Mouse (Mus musculus): ENCODE results near the gene Gm28305.

Gene Gm28305

DNA sequence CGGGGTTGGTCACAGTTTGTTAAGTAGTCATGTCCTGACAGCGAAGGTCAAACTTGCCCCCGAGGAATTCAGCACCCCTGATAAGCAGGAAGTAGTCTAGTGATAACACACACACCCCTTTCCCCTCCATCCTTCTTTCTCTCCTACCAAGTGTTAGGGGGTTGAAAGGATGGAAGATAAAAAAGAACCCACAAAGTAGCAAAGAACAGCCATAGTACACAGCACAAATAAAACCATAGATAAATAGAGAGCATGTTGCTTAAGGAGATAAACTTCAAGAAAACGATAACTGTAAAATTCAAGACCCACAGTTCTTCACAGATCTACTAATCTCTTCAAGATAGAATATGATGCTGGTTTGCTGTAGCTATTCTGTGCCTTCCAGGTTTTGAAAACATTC lies 29.8 kb downstream of the Gm28305 start:
- no peak for DNase-seq (ENCODE audit: low spot score in 2 of 2)

DNA sequence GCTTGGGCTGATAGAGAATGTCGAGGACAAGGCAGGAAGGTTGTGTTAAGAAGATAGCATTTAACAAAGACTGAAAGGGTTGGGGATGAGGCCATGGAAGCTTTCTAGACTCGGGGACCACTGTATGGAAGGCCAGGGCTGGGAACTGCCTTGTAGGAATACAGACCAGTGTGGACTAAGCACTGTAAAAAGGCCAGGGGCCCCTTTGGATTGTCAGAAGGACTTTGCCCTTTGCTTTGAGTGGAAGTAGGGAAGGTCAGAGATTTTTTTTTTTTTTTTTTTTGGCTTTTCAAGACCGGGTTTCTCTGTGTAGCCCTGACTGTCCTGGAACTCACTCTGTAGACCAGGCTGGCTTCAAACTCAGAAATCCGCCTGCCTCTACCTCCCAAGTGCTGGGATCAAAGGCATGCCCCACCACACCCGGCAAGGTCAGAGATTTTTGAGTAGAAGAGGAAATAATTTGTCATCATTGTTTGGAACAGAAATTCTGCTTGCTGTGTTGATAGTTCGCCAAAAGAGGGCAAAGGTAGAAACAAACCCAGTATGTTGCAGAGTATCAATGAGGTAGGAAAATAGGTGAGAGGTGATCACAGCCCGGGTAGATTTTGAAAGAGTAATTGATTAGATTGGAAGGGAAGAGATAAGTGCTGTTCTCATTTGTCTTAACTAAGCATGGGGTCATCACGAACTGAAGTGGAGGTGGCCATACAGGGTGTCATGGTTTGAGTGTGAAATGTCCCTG lies 30.6 kb downstream of the Gm28305 start:
- no peak for DNase-seq (ENCODE audit: low spot score in 2 of 2)

DNA sequence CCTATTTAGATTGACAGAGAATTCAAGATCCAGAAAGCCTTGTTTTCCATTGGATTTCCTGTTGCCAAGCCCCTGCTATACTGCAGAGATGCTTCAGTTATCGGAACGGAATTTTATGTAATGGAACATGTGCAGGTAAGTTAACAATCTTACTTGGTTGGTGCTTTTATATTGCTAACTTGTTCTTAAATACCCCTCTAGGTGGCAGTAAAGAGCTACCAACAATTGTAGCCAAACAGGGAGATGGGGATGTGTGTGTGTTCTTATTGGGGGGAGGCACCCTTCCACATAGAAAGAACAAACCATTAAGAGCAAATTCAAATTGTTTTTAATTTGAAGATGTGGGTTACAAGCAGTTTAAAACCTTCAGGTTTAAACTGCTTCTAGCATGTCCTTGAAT lies 35.3 kb downstream of the Gm28305 start:
- no peak for DNase-seq (ENCODE audit: low spot score in 2 of 2)

DNA sequence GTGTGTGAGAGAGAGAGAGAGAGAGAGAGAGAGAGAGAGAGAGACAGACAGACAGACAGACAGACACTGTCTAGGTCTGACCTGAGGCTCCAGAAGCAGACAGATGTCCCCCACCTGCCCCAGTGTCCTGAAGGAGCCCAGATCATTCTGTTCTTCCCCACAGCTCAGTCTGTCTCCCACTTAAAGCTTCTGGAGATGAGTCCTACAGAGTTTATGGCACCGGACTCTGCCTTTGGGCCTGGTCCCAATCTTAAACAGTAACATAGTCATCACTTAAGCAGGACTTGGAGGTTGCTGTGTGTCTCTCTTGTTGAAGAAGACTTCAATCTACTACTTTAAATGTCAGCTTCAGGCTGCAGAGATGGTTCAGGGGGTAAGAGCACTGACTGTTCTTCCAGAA lies 38.3 kb downstream of the Gm28305 start:
- no peak for DNase-seq (ENCODE audit: low spot score in 2 of 2)

DNA sequence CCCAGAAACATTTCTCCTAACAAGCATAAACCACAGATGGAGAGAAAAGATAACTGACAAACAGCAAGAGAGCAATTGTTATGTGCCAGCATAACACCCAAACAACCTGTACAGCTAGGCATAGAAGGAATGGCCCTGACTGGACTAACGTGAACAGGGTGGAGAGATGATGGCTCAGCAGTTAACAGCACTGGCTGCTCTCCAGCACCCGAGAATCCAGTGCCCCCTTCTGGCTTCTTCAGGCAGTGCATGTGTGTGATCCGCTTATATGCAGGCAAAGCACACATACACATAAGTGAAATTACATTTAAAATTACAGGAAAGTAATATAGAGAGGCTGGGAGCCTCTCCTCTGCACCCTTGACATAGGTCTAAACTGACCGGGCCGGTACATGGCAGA lies 38.9 kb downstream of the Gm28305 start:
- no peak for DNase-seq (ENCODE audit: low spot score in 2 of 2)

DNA sequence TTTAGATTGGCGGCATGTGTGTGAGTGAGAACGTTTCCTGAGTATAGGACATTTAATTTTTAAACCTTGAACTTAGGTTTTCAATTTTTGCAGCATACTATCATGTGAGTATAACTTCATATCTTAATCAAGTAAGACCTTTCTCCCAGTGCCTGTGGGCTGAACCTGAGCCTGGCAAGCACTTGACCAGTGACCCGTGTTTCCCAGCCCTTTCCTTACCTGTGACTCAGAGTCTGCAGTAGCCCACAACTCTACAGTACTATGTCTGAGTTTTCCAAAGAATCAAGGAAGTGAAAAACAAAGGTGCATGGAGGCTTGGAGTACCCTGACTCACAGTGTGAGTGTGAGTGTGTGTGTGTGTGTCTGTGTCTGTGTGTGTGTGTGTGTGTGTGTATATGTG lies 39.6 kb downstream of the Gm28305 start:
- DNase-seq (ENCODE audit: low spot score in 2 of 2): no peak

DNA sequence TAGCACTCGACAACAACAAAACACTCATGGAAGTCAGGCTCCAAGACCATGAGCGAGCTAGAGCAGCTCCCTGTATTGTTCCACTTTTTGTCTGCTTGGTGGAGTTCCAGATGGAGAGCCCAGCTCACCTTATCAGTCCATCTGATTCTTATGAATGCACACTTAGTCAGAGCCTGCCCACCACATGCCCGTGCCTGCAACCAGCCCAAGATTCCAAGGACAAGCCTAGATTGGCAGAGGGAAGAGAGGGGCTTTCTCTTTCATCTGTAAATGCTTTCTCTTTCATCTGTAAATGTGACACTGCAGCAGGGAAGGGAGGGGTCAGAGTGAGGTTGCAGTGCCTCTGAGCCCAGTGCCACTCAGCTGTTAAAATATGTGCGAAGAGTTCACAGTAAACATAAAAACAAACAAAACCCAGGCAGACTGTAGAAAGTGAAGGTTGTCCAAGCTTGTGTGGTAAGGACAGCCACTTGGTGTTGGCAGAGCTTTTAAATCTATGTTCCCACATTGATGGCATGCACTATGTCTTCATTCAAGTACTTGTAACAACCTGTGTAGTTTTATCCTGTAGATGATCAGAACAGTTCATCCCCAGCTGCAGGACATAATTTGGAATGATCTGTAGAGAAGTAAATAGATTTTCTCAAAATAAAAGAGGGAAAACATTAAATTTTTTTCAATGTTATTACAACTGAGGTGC lies 45.4 kb downstream of the Gm28305 start:
- no peak for DNase-seq (ENCODE audit: low spot score in 2 of 2)

DNA sequence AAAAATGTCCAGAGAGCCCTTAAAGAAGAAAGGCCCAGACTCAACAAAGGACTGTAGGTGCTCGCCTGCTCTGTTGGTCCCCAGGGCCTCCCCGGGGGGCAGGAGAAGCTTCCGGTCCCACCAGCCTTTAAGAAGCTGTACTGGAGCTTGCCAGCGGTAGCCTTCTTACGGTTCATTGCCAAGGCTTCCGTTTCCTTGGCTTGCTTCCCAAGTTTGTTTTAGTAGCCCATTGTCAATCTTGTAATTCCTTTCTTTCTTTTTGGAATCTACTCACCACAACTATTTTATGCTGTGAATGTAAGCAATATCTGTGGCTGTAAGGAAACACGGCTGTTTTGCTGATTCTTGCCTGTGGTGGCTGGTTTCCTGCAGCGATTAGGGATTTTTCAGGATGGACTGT lies 48.1 kb downstream of the Gm28305 start:
- DNase-seq (ENCODE audit: low spot score in 2 of 2): peak; percentile 35 to 38

DNA sequence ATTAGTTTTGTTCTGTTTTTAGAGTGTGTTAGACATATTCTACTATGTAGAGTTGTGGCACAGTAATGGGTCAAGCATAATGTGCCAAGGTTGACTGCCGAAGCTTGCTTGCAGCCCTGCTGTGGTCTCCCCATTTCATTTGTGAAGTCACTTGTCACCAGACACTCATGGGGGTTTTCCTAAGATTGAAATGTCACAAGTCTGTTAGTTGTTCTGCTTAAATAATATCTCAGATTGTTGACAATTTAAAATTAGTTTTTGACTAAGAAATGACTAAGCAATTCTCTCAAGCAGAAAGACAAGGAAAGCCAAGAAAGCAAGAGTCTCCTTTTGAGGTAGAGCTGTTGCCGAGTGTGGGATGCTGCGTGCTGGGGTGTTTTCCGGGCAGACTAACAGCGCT lies 52.5 kb downstream of the Gm28305 start:
- no peak for DNase-seq (ENCODE audit: low spot score in 2 of 2)

DNA sequence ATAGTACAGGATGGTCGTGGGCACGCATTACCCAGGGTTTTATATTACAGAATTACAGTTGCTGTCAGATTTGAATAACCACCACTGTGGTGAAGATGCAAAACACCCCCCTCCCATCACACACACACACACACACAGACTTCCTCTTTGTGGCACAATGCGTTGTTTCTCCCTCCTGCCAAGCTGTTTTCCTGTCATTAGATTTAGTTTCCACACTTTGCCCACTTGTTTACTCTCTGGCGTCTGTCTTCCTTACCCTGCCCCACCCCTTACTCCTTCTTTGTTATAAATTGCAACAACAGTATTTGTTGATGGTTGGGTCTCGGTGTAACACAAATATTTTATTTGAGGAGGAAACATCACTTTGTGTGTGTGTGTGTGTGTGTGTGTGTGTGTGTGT lies 57.8 kb downstream of the Gm28305 start:
- no peak for DNase-seq (ENCODE audit: low spot score in 2 of 2)

DNA sequence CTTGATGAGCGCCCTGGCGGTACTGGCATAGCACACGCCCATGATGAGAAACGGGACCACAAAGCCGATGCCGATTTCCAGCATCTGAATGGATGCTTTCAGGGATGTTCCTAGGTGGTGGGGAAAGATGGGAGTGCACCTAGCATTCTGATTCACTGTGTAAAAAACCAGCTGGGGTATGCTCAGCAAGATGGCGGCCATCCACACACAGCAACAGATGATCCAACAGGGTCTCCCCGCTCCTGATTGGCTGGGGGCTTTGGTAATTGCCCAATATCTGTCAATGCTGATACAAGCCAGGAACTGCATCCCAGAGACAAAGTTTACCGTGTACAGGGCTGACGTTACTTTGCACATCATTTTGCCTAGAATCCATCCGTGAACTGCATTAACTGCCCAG lies 58.6 kb downstream of the Gm28305 start:
- DNase-seq (ENCODE audit: low spot score in 2 of 2): no peak

DNA sequence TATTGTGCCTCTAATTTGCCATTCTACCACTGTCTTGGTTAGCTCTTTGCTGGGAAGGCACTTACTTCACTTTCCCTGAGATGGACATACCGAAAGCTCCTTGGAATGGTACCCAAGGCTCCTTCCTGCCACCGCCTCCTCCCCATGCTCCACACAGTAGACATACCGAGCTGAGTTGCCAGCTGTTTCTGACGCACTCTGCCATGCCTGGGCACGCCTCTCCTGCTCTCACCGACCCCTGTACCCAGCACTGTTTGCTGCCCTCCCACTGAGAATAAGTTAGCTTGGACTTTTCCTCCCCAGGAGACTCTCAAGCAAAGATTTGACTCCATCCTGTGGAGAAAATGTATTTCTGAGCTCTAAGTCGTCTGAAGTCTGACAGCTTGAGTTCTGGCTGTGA lies 60.4 kb downstream of the Gm28305 start:
- DNase-seq (ENCODE audit: low spot score in 2 of 2): no peak

DNA sequence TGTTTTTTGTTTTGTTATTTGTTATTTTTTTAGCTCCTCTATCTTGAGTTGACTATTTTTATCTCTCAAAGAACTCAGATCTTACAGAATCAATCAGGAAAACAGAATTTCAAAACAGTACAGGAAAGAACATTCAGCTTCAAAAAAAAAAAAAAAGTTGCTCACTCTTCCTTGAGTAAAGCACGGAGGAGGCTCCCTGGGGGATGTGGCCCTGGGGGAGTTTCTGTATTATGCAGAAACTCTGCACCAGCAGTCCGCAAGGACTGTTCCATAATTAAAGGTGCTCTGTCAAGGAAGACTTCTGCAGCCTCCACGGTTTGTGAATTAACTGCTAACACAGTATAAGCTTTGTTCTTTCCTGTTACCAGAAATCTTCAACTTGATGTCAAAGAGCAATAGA lies 61.0 kb downstream of the Gm28305 start:
- DNase-seq (ENCODE audit: low spot score in 2 of 2): no peak

DNA sequence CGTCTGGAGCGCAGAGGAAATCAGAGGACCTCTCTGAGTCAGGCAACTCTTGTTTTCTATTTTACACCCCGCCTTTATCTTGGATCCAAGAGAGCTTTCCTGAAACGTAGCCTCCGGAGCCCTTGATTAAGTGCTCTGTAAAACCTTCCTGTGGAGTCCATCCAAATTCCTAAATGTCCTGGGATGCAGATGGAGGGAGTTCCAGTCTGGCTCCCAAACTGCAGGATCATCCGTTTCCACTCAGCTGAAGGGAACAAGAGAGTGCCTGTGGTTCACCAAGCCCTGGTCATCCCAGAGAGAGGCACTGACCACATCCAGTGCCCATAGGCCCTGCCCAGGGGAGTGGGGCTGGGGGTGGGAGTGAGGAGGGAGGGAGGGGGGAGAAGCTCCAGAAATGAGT lies 61.8 kb downstream of the Gm28305 start:
- peak; percentile 35 to 60 for DNase-seq (ENCODE audit: low spot score in 2 of 2)

DNA sequence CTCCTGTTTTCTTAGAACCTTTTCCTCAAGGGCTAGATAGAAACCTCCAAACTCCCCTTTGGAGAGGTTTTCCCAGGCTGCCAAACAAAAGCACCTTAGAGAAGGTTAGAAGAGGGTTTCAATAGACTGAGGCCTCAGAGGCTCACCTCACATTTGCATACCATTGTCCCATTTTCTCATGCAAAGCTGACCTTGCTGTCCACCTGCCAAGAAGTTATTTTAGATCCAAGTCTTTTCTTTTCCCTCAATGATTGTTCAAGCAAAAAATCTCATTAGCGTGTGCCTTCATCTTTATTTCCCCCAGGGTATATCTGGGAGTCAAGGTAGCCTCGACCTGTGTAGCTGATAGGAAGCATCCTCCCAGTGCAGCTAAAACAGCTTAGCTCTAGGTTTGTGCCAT lies 62.4 kb downstream of the Gm28305 start:
- DNase-seq (ENCODE audit: low spot score in 2 of 2): no peak

DNA sequence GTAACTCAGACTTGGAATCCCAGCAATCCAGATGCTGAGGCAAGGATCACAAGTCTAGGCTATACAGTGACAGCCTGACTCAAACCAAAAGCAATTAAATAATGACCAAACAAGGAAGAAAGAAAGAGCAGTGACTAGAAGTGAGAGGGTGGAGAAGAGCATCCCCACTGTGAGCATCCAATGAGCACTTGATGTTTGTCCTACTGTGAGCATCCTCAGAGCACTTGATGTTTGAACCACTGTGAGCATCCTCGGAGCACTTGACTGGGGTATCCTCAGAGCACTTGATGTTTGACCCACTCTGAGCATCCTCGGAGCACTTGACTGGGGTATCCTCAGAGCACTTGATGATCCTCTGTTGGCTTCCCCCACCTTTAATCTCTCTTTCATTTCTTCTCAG lies 64.5 kb downstream of the Gm28305 start:
- no peak for DNase-seq (ENCODE audit: low spot score in 2 of 2)

DNA sequence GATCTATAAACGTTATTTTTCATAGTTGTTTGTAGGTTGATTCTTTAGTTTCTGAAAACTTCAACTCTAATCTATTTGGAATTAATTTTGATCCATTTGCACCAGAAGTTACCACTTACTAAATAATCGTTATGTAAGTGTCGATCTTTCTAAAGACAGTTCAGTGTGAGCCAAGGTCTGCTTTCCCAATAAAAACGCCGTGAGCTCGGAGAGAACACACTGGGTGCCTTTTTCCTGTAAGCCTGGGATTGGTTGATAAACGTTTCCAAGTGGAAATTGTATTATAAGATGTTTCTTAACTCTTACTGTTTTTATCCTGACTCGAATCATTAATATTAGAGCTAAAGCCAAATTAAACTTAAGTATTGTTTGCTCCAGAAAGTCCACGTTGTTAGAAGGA lies 66.5 kb downstream of the Gm28305 start:
- no peak for DNase-seq (ENCODE audit: low spot score in 2 of 2)

DNA sequence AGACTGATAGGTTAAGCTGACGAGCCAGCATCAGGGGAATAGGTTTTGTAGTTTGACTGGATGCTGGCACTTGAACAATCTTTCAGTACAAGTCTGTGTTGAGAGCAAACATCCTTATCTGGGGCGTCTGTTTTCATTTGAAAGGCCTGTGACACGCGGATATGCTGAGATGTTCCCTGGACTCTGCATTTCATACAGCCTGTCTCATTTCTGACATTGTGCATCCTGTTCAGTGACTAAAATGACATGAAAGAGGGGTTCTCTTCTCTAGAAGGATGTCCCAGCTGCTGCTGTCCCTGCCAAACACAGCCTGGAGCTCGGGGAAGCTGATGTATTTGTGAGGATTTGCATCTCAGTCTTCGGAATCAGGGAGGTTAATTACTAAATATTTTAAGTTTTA lies 67.0 kb downstream of the Gm28305 start:
- DNase-seq (ENCODE audit: low spot score in 2 of 2): peak in 1 of 2 experiments; percentile 32

DNA sequence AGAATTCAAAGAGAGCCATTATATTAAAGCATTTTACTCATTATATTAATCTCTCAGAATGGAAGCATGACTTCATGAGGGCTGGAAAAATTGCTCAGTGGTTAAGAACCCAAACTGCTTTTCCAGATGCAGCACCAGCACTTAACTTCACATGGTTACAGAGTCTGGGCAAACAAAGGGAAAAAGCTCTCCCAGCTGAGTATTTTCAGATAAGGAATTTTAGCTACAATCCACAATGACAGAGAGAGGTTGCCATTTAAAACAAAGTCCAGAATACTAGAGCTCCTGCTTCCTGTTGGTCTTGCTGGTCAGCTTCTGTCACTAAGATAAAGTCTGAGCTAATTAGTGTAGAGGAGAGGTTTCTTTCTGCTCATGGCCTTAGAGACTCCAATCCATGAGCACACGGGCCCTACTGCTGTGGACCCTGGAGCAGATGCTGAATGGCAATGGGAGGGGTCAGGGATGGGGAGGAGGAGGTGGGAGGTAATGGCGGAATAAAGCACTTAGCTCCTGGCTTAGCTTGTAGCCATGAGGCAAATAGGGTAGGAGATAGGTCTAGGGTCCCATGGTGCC lies 68.2 kb downstream of the Gm28305 start:
- DNase-seq (ENCODE audit: low spot score in 2 of 2): peak; percentile 35 to 65

DNA sequence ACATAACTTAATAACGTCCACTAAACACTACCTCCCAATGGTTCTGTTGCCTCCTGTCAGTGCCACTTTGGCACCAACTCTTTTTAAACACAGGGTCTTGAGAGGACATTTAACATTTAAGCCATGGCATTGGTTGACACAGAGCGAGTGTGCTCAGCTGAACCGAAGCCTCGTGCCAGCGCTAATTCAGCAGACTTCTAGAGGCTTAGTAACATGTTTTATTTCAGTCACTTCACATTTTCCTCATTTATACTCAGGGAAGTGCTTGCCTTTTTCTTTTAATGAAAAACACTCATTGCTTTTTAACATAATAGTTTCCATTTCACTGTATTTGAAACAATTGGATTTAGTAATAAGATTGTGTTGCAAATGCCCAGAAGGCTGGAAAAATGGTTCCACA lies 68.7 kb downstream of the Gm28305 start:
- DNase-seq (ENCODE audit: low spot score in 2 of 2): no peak

DNA sequence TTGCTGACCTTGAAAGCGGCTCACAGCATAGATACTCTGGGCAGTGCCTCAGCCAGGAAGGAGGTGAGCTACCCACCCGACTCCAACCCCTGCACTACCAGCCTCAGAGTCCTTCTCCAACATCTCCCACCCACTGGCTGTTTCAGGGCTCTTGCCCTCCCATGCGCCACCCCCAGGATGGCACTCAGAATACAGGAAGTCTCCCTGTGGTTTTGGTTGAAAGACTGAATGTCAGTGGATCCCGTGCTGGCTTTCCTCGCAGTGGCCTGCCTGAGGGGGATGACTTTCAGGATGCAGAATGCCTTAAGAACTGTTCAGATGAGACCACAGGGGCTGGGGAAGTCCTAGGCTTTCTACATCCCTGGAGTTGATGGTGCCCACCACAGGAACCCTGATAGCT lies 82.6 kb downstream of the Gm28305 start:
- DNase-seq (ENCODE audit: low spot score in 2 of 2): no peak

DNA sequence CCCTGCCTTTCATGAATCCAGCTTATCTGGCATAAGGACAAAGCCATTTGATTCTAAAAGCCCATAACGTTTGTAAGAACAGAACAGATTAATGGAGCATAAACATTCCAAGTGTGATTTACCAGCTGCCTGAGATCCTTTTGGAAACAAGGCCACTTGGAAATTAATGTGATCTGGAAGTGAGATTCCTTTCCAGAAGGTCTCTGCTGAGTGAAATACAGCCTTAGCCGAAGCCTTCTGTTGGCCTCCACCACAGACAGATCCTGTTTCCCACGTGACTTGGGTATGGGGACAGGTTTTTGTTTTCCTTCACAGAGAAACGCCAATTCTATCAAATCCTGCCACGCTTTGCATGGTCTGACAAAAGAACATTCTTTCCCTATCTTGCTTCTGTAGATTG lies 83.2 kb downstream of the Gm28305 start:
- DNase-seq (ENCODE audit: low spot score in 2 of 2): no peak
